Mouse (Mus musculus) lung, postnatal 0 days (tissue): ENCODE data around the gene Slc9a6. TPM values are rescaled to one million over a fixed set of nuclear protein-coding genes. Genes with fewer than 3 reads are reported as not detected.

Experiments used
- ATAC-seq: fragments of 200-750 bp; cut with Nextera tagmentation; 2 replicates; pipeline ENCODE4 v1.8.0; 2017; ENCODE audit warnings: moderate library complexity
- DNase-seq: peaks from one replicate; pipeline ENCODE4 v3.0.0-alpha.2; 2016; ENCODE audit warnings: low spot score
- H3K27ac ChIP-seq: fragments of 300-500 bp; sonication (generic); 2 replicates; pipeline ENCODE4 v1.5.1; 2014; ENCODE audit warnings: antibody characterized with exemption, mild to moderate bottlenecking, low read length, mixed read lengths
- H3K27me3 ChIP-seq: fragments of 300-500 bp; sonication (generic); replicated peaks from 2 replicates; pipeline ENCODE4 v1.6.1; 2014; ENCODE audit warnings: low read length, mixed read lengths; ENCODE audit not compliant: insufficient read depth
- H3K36me3 ChIP-seq: fragments of 300-500 bp; sonication (generic); 2 replicates; pipeline ENCODE4 v1.6.1; 2014; ENCODE audit warnings: low read length, mixed read lengths; ENCODE audit not compliant: insufficient read depth
- H3K4me1 ChIP-seq: fragments of 300-500 bp; sonication (generic); 2 replicates; pipeline ENCODE4 v1.6.1; 2014; ENCODE audit warnings: antibody characterized with exemption, low read depth, low read length, mixed read lengths; ENCODE audit not compliant: insufficient read depth
- H3K4me2 ChIP-seq: fragments of 300-500 bp; sonication (generic); replicated peaks from 2 replicates; pipeline ENCODE4 v1.6.1; 2014; ENCODE audit warnings: low read depth, mild to moderate bottlenecking, low read length, moderate library complexity, mixed read lengths
- H3K4me3 ChIP-seq: fragments of 300-500 bp; sonication (generic); 2 replicates; pipeline ENCODE4 v1.5.1; 2014; ENCODE audit warnings: low read depth, low read length
- H3K9ac ChIP-seq: fragments of 300-500 bp; sonication (generic); replicated peaks from 2 replicates; pipeline ENCODE4 v1.6.1; 2014; ENCODE audit warnings: low read depth, mild to moderate bottlenecking
- H3K9me3 ChIP-seq: fragments of 300-500 bp; sonication (generic); 2 replicates; pipeline ENCODE4 v1.6.1; 2016; ENCODE audit warnings: low read length, mixed read lengths
- CTCF ChIP-seq: IDR thresholded peaks from 2 replicates; pipeline ENCODE4 v1.5.1; 2016; ENCODE audit warnings: antibody characterized with exemption, mild to moderate bottlenecking
- EP300 ChIP-seq: IDR thresholded peaks from 2 replicates; pipeline ENCODE4 v1.6.1; 2016; ENCODE audit warnings: antibody characterized with exemption, mild to moderate bottlenecking, control low read depth
- WGBS: fragments of 180-500 bp; shearing (Covaris S2); extraction: QIAGEN DNeasy Blood & Tissue Kit; methylation state at CpG from one replicate; pipeline ENCODE4 v1.1.7; 2014; 5-methylcytosine and 5-hydroxymethylcytosine counted together
- polyA plus RNA-seq: library from polyadenylated mRNA; unstranded; fragments of >200 nt; fragmentation: Nextera tagmentation; extraction: Ambion mirVana; gene quantifications from 2 replicates; pipeline ENCODE4 v1.2.1, GENCODE M21; 2015

Slc9a6 gene
- 15.1 and 16.1 TPM in 2 replicates for polyA plus RNA-seq

DNA sequence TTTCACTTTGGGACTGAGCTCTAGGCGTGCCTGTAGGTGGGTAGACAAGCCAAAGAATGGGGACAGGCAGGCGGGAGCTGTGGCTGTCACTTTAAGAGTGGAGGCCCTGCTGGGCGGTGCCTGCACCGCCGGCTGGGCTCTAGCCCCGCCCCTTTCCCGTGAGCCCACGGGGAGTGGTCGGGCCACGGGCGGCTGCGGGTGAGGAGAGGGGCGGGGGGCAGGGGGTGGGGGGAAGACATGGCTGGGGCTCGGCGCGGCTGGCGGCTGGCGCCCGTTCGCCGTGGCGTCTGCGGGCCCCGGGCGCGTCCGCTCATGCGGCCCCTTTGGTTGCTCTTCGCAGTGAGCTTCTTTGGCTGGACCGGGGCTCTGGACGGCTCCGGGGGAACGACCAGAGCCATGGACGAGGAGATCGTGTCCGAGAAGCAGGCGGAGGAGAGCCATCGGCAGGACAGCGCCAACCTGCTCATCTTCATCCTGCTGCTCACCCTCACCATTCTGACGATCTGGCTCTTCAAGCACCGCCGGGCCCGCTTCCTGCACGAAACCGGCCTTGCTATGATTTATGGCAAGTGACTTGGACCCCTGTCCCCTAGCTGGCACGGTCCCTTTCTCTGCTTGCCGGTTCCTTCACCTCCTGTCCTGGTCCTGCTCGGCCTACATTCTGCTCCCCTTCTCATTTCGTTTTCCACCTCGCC, at the start of gene Slc9a6:
Gene Slc9a6 (plus strand): TSS at position 135 of the 695 bp plus-strand sequence.
- no peaks in the 10 kb centered on the region for H3K27me3 ChIP-seq
- peak within 1 kb of the TSS; percentile 46 for H3K9ac ChIP-seq
- H3K27ac ChIP-seq: peak within 1 kb of the TSS; percentile 38; the same call in 1 of the 2 replicates
- WGBS: 13% methylated on average over 30 of the region's 50 CpGs
- TF ChIP-seq EP300 (no peak), CTCF (no peak)
- no peaks in the 10 kb centered on the region for H3K4me1 ChIP-seq
- peak within 1 kb of the TSS; percentile 59 for H3K4me3 ChIP-seq
- H3K9me3 ChIP-seq: no peaks in the 10 kb centered on the region
- peak; percentile 96 for ATAC-seq
- H3K36me3 ChIP-seq: no peaks in the 10 kb centered on the region
- H3K4me2 ChIP-seq: peak within 1 kb of the TSS; percentile 59
- peak; percentile 85 for DNase-seq

DNA sequence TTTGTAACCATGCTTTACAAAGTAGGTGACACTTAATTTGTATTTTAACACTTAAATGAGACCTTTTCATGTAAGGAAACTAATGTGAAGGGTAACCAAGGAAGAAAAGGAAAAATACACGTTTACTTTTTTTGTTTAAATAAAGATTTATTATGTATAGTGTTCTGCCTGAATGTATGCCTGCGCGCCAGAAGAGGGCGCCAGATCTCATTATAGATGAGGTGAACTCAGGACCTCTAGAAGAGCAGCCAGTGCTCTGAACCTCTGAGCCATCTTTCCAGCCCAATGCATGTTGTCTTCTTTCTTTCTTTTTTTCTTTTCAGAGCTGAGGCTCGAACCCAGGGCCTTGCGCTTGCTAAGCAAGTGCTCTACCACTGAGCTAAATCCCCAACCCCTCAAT, 37.1 kb upstream of the Slc9a6 start:
- Histone ChIP-seq H3K9ac (no peak overlapping the region), H3K4me1 (no peaks in the 10 kb centered on the region), H3K27ac (no peak overlapping the region), H3K4me3 (no peak overlapping the region), H3K27me3 (no peaks in the 10 kb centered on the region), H3K36me3 (no peaks in the 10 kb centered on the region), H3K4me2 (no peak overlapping the region), H3K9me3 (no peaks in the 10 kb centered on the region)
- WGBS: 19% methylated on average over 6 of the region's 6 CpGs
- DNase-seq (peak; percentile 12), ATAC-seq (no peak)
- TF ChIP-seq EP300 (no peak), CTCF (peak; percentile 65)

DNA sequence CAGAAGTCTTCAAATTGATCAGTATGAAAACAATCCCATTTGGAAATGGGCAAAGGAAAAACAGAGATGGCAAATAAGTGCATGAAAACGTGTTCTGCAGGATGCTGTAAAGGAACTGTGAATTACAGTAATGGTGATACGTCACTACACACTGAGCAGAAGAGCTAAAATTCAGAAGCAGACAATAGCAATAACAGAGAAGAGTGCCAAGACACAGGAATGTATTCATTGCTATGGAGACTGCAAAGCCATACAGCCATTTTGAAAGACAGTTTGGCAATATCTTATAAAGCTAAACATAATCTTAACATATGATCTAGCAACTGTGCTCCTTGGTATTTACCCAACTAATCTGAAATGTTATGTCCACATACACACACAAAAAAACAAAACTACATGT, 31.4 kb upstream of the Slc9a6 start:
- no peaks in the 10 kb centered on the region for H3K36me3 ChIP-seq
- no peak overlapping the region for H3K4me3 ChIP-seq
- no peak for ATAC-seq
- H3K27ac ChIP-seq: no peak overlapping the region
- TF ChIP-seq CTCF: no peak
- no peak for TF ChIP-seq EP300
- H3K4me2 ChIP-seq: no peak overlapping the region
- no peaks in the 10 kb centered on the region for H3K9me3 ChIP-seq
- no peaks in the 10 kb centered on the region for H3K27me3 ChIP-seq
- DNase-seq: no peak
- no peak overlapping the region for H3K9ac ChIP-seq
- H3K4me1 ChIP-seq: no peaks in the 10 kb centered on the region
- WGBS: 65% methylated on average over 2 of the region's 2 CpGs

DNA sequence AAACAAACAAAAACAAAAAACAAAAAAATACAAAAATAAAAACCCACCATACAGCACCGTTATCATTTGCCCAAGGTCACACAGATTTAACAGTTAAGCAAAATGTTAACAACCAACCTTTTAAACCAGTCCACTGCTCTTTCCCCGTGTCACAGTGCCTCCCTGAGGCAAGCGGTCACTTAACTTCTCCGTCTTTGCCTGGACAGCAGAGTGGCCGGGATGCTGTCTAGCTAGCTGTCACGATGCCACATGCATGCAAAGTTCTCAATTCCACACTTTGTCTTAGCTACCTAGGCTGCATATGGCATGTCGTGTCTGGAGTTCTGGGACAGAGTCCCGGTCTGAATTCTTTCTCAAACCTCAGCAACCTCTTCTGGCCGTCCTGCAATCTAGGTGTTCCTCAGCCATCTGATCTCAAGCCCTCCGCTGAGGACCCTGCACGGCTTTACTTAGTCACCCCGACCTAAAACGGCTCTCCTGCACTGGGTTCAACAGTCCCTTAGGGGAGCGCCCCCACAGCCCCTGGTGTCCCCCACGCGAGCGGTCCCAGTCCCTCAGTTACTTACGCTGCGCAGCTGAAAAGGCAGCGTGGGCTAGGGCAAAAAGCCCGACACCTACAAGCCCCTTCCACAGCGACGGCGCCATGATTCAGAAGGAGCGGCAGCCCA, 12.2 kb upstream of the Slc9a6 start:
- 13% methylated on average over 25 of the region's 25 CpGs for WGBS
- TF ChIP-seq CTCF (peak; percentile 55), EP300 (0 out of 2 replicates have a peak, but pooled peaks have one; percentile 6)
- no peaks in the 10 kb centered on the region for H3K36me3 ChIP-seq
- peak overlapping the region; percentile 61 for H3K4me3 ChIP-seq
- H3K9ac ChIP-seq: peak overlapping the region; percentile 62
- H3K9me3 ChIP-seq: no peaks in the 10 kb centered on the region
- peak overlapping the region; percentile 61 for H3K4me2 ChIP-seq
- no peaks in the 10 kb centered on the region for H3K4me1 ChIP-seq
- peak overlapping the region; percentile 66 for H3K27ac ChIP-seq
- DNase-seq (peak; percentile 50), ATAC-seq (peak; percentile 29)
- H3K27me3 ChIP-seq: no peaks in the 10 kb centered on the region

DNA sequence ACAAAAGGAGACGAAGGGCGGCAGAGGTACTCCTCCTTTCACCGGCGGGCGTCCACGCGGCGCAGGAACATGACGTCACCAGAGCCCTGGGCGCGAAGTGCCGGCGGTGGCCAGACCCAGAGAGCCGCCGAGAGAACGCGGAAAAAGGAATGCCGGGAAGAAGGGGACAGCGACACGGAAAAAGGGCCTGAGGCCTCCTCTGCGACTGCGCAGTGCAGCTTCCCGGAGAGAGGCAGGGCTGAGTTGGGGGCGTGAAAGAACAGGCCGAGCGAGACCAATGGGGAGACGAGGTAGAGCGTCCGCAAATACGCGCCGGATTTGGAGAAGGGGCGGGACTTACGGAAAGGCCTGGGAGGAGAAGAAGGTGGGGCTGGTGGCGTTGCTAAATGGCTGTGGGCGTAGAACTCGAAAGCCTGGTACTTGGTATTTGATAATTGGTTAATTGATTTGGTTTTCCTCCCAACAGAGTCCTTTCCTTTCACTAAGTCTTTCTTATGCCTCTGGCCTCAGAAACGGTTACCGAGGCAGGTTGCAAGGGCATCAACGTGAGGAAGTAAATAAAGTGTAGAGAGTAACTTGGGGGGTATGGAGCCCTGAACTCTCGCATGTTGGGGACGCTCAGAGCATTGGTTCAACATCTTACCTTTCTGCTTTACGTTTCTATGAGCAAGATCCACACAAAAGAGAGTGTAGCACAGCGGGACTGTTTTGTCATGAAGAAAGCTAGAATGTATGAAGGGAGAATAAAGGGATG, 11.5 kb upstream of the Slc9a6 start, which contains the start of gene Mmgt1:
Gene Mmgt1 (minus strand): TSS at position 183 of the 754 bp plus-strand sequence.
- Histone ChIP-seq H3K4me2 (peak within 1 kb of the TSS; percentile 61), H3K4me1 (no peaks in the 10 kb centered on the region), H3K27me3 (no peaks in the 10 kb centered on the region), H3K9me3 (no peaks in the 10 kb centered on the region), H3K9ac (peak within 1 kb of the TSS; percentile 62), H3K36me3 (no peaks in the 10 kb centered on the region), H3K27ac (peak within 1 kb of the TSS; percentile 66), H3K4me3 (peak within 1 kb of the TSS; percentile 61)
- ATAC-seq: peak; percentile 99
- peak; percentile 98 for DNase-seq
- TF ChIP-seq EP300: no peak
- TF ChIP-seq CTCF: no peak
- 11% methylated on average over 35 of the region's 44 CpGs for WGBS

DNA sequence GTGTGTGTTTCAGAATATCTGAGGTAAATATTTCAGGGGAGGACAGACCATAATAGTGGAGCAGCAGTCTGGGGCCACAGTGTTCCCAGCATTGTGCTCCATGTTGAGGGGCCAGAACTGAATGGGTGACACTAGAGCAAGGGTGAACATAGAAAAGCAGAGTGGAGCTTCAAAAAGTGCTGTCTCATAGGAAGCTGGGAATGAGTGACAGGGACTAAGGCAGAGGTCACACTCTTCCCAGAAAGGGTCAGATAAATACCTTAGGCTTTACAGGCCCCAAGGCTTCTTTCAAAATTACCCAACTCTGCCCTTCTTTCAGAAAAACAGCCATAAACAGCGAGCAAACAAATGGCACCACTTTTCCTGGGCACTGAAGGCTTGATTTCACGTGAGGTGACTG, 3.0 kb upstream of the Slc9a6 start:
- H3K9ac ChIP-seq: no peak overlapping the region
- no peaks in the 10 kb centered on the region for H3K27me3 ChIP-seq
- no peak overlapping the region for H3K27ac ChIP-seq
- no peak overlapping the region for H3K4me3 ChIP-seq
- no peak for DNase-seq
- H3K4me1 ChIP-seq: no peaks in the 10 kb centered on the region
- TF ChIP-seq CTCF: no peak
- TF ChIP-seq EP300: no peak
- 53% methylated on average over 2 of the region's 2 CpGs for WGBS
- no peak for ATAC-seq
- no peaks in the 10 kb centered on the region for H3K36me3 ChIP-seq
- no peak overlapping the region for H3K4me2 ChIP-seq
- no peaks in the 10 kb centered on the region for H3K9me3 ChIP-seq
